Mouse (Mus musculus) bone marrow macrophage, adult 2 months (primary cell): ENCODE measurements around the gene Npas3. TPM values are rescaled to one million over a fixed set of nuclear protein-coding genes. Genes with fewer than 3 reads are reported as not detected.

ENCODE experiments used
- H3K27ac ChIP-seq: 2 replicates; pipeline ENCODE4 v1.5.1; 2012; ENCODE audit warnings: low read depth, low read length; ENCODE audit not compliant: insufficient read depth
- H3K4me1 ChIP-seq: 2 replicates; pipeline ENCODE4 v1.6.1; 2012; ENCODE audit warnings: low read length; ENCODE audit not compliant: control insufficient read depth, insufficient read depth
- H3K4me3 ChIP-seq: 2 replicates; pipeline ENCODE4 v1.5.1; 2012; ENCODE audit warnings: mild to moderate bottlenecking, low read length, moderate library complexity; ENCODE audit not compliant: insufficient read depth
- CTCF ChIP-seq: IDR thresholded peaks from 2 replicates; pipeline ENCODE4 v1.5.1; 2012; ENCODE audit warnings: low read depth, mild to moderate bottlenecking, low read length, moderate library complexity
- POLR2A ChIP-seq: IDR thresholded peaks from 2 replicates; pipeline ENCODE4 v1.6.1; 2012; ENCODE audit warnings: mild to moderate bottlenecking, low read depth, low read length, borderline replicate concordance
- polyA plus RNA-seq: library from polyadenylated mRNA; stranded (reverse); fragments of >200 nt; gene quantifications from 2 replicates; pipeline ENCODE4 v1.2.4, GENCODE M21; 2012; ENCODE audit not compliant: missing spikeins, insufficient read depth, insufficient read length

Npas3 gene
- polyA plus RNA-seq, 1 experiment, result not detected

- TF ChIP-seq CTCF (no peak), POLR2A (no peak)
- Histone ChIP-seq H3K4me1 (no peaks in the 10 kb centered on the region), H3K4me3 (no peak overlapping the region), H3K27ac (no peak overlapping the region)
Measured at GRCm38 (mm10) chr12:53405856-53406255, 157.4 kb downstream of the Npas3 start.

DNA sequence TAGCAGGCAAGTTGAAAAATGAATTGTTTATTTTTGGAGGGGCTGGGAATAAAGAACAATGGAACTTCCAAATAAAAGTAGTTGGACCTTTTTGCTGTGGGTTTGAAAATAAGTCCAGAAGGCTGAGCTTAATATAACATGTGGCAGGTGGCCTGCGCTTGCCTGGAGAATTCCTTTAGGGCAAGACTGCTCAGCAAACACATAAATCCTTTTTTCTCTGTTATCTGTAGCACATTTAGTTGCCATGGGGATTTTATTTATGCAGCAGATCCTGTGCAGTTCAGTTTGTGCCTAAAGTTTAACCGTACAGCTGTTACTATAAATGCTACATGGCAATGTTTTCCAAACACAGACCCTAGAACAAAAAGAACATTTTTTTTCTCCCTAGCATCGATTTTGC is 159.3 kb downstream of the Npas3 start:
- Histone ChIP-seq H3K27ac (no peak overlapping the region), H3K4me1 (no peaks in the 10 kb centered on the region), H3K4me3 (no peak overlapping the region)
- TF ChIP-seq CTCF (no peak), POLR2A (no peak)

DNA sequence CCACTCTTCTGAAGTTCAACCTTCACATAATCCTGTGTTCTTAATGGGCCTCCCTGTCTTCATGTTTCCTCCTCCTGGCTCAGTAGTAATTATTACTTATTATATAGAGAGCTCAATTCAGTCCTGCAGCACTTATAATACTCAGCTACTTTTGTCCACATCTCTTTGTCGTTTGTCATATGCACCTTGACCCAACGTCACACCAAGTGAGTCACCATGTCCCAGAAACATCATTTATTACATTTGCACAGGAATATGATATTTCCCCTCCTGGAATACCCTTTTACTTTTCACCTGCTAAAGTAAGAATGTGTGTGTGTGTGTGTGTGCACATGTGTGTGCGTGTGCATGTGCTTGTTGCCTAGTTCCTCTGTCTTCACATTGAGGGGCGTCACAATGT is 161.2 kb downstream of the Npas3 start:
- TF ChIP-seq CTCF (no peak), POLR2A (no peak)
- H3K4me1 ChIP-seq, result no peaks in the 10 kb centered on the region
- no peak overlapping the region for H3K27ac ChIP-seq
- no peak overlapping the region for H3K4me3 ChIP-seq

GRCm38 (mm10) chr12:53410647-53411046 is 162.2 kb downstream of the Npas3 start:
- Histone ChIP-seq H3K4me1 (no peaks in the 10 kb centered on the region), H3K4me3 (no peak overlapping the region), H3K27ac (no peak overlapping the region)
- TF ChIP-seq CTCF, result no peak
- no peak for TF ChIP-seq POLR2A

DNA sequence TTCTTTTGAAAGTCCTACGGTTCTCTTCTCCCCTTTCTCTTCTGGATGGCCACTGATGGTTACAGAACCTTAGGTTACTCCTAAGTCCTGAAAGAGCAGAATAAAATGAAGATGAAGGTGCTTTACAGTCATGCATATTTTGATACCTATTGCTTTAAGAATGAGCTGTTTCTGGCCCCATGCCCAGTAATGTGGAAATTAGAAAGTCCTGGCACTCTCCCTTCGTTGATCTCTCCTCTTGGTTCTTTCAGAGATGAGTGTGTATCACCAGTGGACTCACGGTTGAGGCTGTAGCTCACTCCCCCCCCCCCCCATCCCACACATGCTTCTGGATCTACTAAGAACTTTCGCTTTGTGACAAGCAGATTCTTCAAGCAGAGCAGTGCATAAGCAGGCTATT is 167.6 kb downstream of the Npas3 start:
- H3K27ac ChIP-seq, result no peak overlapping the region
- H3K4me3 ChIP-seq, result no peak overlapping the region
- H3K4me1 ChIP-seq, result no peaks in the 10 kb centered on the region
- TF ChIP-seq POLR2A (no peak), CTCF (no peak)

- no peak for TF ChIP-seq CTCF
- TF ChIP-seq POLR2A, result no peak
Measured at GRCm38 (mm10) chr12:53421701-53422100, 173.2 kb downstream of the Npas3 start.

DNA sequence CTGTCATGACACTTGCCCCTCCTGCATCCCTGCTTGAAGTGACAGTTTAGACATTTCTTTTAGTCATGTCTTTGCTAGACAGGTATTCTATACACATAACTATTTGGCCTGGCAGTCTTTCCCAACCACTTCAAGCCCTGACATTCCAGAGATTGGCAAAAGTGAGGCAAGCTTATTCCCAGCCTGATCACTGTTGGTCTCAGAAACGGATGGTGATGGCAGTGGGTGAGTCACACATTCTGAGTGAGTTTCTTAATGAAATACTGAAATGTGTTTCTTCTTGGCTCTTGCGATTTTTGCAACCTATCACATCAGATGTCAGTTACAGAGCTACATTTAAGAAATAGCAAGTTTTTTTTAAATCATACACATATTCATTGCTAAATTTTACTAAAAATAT is 175.2 kb downstream of the Npas3 start:
- no peak overlapping the region for H3K27ac ChIP-seq
- TF ChIP-seq CTCF (no peak), POLR2A (no peak)
- H3K4me3 ChIP-seq, result no peak overlapping the region
- no peaks in the 10 kb centered on the region for H3K4me1 ChIP-seq

More at GRCm38 (mm10) chr12:53421701-53422100, 173.2 kb downstream of the Npas3 start:
- no peaks in the 10 kb centered on the region for H3K4me1 ChIP-seq
- no peak overlapping the region for H3K27ac ChIP-seq
- H3K4me3 ChIP-seq, result no peak overlapping the region

DNA sequence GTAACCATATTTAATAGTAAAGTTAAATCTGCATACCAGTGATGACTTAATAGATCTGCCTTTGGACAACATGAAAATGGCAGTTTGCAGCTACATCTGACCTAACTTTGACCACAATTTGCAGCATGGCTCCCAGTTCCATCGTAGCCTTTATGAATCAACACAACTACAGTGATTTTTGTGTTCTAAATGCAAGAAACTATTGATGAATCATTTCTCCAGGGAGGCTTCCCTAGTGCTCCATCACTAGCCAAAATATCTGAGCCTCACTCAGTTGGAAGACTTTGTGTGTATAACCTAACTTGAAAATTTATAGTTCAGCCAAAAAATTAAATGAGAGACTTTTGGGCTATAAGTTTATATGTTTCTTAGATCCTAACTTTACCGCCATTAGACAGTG is 177.5 kb downstream of the Npas3 start:
- TF ChIP-seq POLR2A, result no peak
- no peak for TF ChIP-seq CTCF
- H3K4me1 ChIP-seq, result no peaks in the 10 kb centered on the region
- H3K4me3 ChIP-seq, result no peak overlapping the region
- H3K27ac ChIP-seq, result no peak overlapping the region

DNA sequence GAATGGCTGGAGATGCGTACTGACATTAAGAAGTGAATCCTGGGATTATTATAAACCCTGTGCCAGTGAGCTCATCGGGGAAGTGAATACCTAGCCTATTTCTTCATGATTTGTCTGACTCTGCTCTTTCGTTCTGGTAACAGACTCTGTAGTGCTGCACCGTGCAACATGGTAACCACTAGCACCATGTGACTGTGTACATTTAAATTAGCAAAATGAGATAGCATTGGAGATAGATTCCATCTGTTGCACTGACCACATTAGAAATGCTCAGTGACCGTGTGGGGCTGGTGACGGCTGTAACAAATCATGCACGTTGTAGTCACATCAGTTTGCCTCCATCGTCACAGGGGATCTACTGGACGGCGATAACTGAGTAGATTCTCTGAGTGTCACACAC is 178.7 kb downstream of the Npas3 start:
- TF ChIP-seq POLR2A (no peak), CTCF (no peak)
- Histone ChIP-seq H3K4me1 (no peaks in the 10 kb centered on the region), H3K27ac (no peak overlapping the region), H3K4me3 (no peak overlapping the region)

- no peak for TF ChIP-seq CTCF
- TF ChIP-seq POLR2A, result no peak
- Histone ChIP-seq H3K27ac (no peak overlapping the region), H3K4me3 (no peak overlapping the region)
Measured at GRCm38 (mm10) chr12:53442029-53442428, 193.6 kb downstream of the Npas3 start.

DNA sequence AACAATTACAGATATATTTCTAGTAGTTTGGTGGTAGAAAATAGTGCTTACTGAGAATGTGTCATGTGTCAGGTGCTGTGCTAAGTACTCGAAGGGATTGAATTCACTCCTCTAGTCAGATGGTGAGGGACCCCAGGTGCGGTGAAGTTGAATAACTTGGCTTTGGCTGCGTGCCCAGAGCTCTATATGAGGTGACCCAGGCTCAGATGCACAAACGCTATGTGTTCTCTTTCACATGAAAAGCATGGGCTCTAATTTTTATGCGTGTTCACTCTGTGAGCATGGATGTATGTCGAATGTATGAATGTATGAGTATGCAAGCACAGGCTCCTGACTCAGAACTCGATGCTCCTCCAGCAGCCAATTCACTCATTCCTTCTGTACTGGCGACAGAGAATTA is 199.0 kb downstream of the Npas3 start:
- TF ChIP-seq POLR2A (no peak), CTCF (no peak)
- no peak overlapping the region for H3K27ac ChIP-seq
- H3K4me3 ChIP-seq, result no peak overlapping the region
- no peaks in the 10 kb centered on the region for H3K4me1 ChIP-seq

More at GRCm38 (mm10) chr12:53442029-53442428, 193.6 kb downstream of the Npas3 start:
- H3K4me1 ChIP-seq, result no peaks in the 10 kb centered on the region
